Mouse (Mus musculus): Measurements from ENCODE around the gene Jagn1. TPM values are rescaled to one million over a fixed set of nuclear protein-coding genes. Genes with fewer than 3 reads are reported as not detected.

Gene Jagn1
- polyA plus RNA-seq, 1 experiment from 2014 or later: 14.3 TPM

- H3K36me3 ChIP-seq (ENCODE audit: inconsistent target): no peaks in the 10 kb centered on the region
- 95% methylated on average over 6 of the region's 6 CpGs for WGBS (ENCODE audit: missing documents)
- no peak overlapping the region for H3K27ac ChIP-seq
- H3K4me3 ChIP-seq (ENCODE audit: inconsistent target): no peak overlapping the region
- no peaks in the 10 kb centered on the region for H3K79me2 ChIP-seq (ENCODE audit: inconsistent target)
These were observed 31.3 kb downstream of the Jagn1 start for GRCm38 (mm10) chr6:113473715-113474114.

- Histone ChIP-seq H3K4me3 (ENCODE audit: inconsistent target) (no peak overlapping the region), H3K36me3 (ENCODE audit: inconsistent target) (no peaks in the 10 kb centered on the region), H3K27ac (no peak overlapping the region), H3K79me2 (ENCODE audit: inconsistent target) (no peaks in the 10 kb centered on the region)
- WGBS (ENCODE audit: missing documents): 70% methylated on average over 6 of the region's 7 CpGs
These were observed 35.0 kb downstream of the Jagn1 start for GRCm38 (mm10) chr6:113477353-113477752.

- Histone ChIP-seq H3K79me2 (ENCODE audit: inconsistent target) (no peaks in the 10 kb centered on the region; the same call in 1 of the 2 replicates), H3K4me3 (ENCODE audit: inconsistent target) (no peak overlapping the region), H3K27ac (no peak overlapping the region), H3K36me3 (ENCODE audit: inconsistent target) (no peaks in the 10 kb centered on the region)
- 96% methylated on average over 10 of the region's 10 CpGs for WGBS (ENCODE audit: missing documents)
These were observed 36.5 kb downstream of the Jagn1 start for GRCm38 (mm10) chr6:113478906-113479305.

GRCm38 (mm10) chr6:113480555-113481373 lies 38.4 kb downstream of the Jagn1 start:
- Histone ChIP-seq H3K27ac (no peak overlapping the region), H3K79me2 (ENCODE audit: inconsistent target) (no peaks in the 10 kb centered on the region; the same call in 1 of the 2 replicates), H3K36me3 (ENCODE audit: inconsistent target) (no peaks in the 10 kb centered on the region), H3K4me3 (ENCODE audit: inconsistent target) (no peak overlapping the region)
- 93% methylated on average over 18 of the region's 18 CpGs for WGBS (ENCODE audit: missing documents)

- 4% methylated on average over 61 of the region's 65 CpGs for WGBS (ENCODE audit: missing documents)
- peak overlapping the region; percentile 73 for H3K4me3 ChIP-seq (ENCODE audit: inconsistent target)
- peak overlapping the region; percentile 75 for H3K27ac ChIP-seq
- no peaks in the 10 kb centered on the region; the same call in 1 of the 2 replicates for H3K79me2 ChIP-seq (ENCODE audit: inconsistent target)
- no peaks in the 10 kb centered on the region for H3K36me3 ChIP-seq (ENCODE audit: inconsistent target)
These were observed 40.2 kb downstream of the Jagn1 start for GRCm38 (mm10) chr6:113482477-113483099.

GRCm38 (mm10) chr6:113483100-113483615 lies 40.8 kb downstream of the Jagn1 start, which contains the start of gene Creld1:
Creld1 (plus strand) TSS chr6:113483297.
- Histone ChIP-seq H3K27ac (peak within 1 kb of the TSS; percentile 75), H3K4me3 (ENCODE audit: inconsistent target) (peak within 1 kb of the TSS; percentile 73), H3K36me3 (ENCODE audit: inconsistent target) (no peaks in the 10 kb centered on the region), H3K79me2 (ENCODE audit: inconsistent target) (no peaks in the 10 kb centered on the region; the same call in 1 of the 2 replicates)
- under 1% methylated on average over 26 of the region's 26 CpGs for WGBS (ENCODE audit: missing documents)

GRCm38 (mm10) chr6:113483729-113484128 lies 41.4 kb downstream of the Jagn1 start:
- H3K4me3 ChIP-seq (ENCODE audit: inconsistent target): peak overlapping the region; percentile 73
- H3K36me3 ChIP-seq (ENCODE audit: inconsistent target): no peaks in the 10 kb centered on the region
- H3K79me2 ChIP-seq (ENCODE audit: inconsistent target): no peaks in the 10 kb centered on the region; the same call in 1 of the 2 replicates
- WGBS (ENCODE audit: missing documents): 22% methylated on average over 10 of the region's 10 CpGs
- peak overlapping the region; percentile 75 for H3K27ac ChIP-seq

GRCm38 (mm10) chr6:113487125-113487576 lies 44.8 kb downstream of the Jagn1 start:
- no peaks in the 10 kb centered on the region; the same call in 1 of the 2 replicates for H3K79me2 ChIP-seq (ENCODE audit: inconsistent target)
- no peak overlapping the region for H3K27ac ChIP-seq
- 23% methylated on average over 7 of the region's 7 CpGs for WGBS (ENCODE audit: missing documents)
- no peaks in the 10 kb centered on the region; the same call in 1 of the 2 replicates for H3K36me3 ChIP-seq (ENCODE audit: inconsistent target)
- H3K4me3 ChIP-seq (ENCODE audit: inconsistent target): no peak overlapping the region

GRCm38 (mm10) chr6:113489410-113489809 lies 47.0 kb downstream of the Jagn1 start:
- no peak overlapping the region for H3K27ac ChIP-seq
- 94% methylated on average over 14 of the region's 14 CpGs for WGBS (ENCODE audit: missing documents)
- no peaks in the 10 kb centered on the region for H3K79me2 ChIP-seq (ENCODE audit: inconsistent target)
- no peaks in the 10 kb centered on the region; the same call in 1 of the 2 replicates for H3K36me3 ChIP-seq (ENCODE audit: inconsistent target)
- no peak overlapping the region for H3K4me3 ChIP-seq (ENCODE audit: inconsistent target)

- Histone ChIP-seq H3K79me2 (ENCODE audit: inconsistent target) (no peaks in the 10 kb centered on the region), H3K4me3 (ENCODE audit: inconsistent target) (no peak overlapping the region), H3K36me3 (ENCODE audit: inconsistent target) (no peaks in the 10 kb centered on the region; the same call in 1 of the 2 replicates), H3K27ac (no peak overlapping the region)
- 93% methylated on average over 15 of the region's 24 CpGs for WGBS (ENCODE audit: missing documents)
These were observed 49.9 kb downstream of the Jagn1 start for GRCm38 (mm10) chr6:113492101-113492864.

GRCm38 (mm10) chr6:113494258-113494788 lies 52.0 kb downstream of the Jagn1 start:
- H3K27ac ChIP-seq: no peak overlapping the region
- no peaks in the 10 kb centered on the region; the same call in 1 of the 2 replicates for H3K36me3 ChIP-seq (ENCODE audit: inconsistent target)
- H3K4me3 ChIP-seq (ENCODE audit: inconsistent target): no peak overlapping the region
- H3K79me2 ChIP-seq (ENCODE audit: inconsistent target): no peaks in the 10 kb centered on the region
- WGBS (ENCODE audit: missing documents): 4% methylated on average over 54 of the region's 54 CpGs

- no peaks in the 10 kb centered on the region; the same call in 1 of the 2 replicates for H3K36me3 ChIP-seq (ENCODE audit: inconsistent target)
- H3K4me3 ChIP-seq (ENCODE audit: inconsistent target): no peak overlapping the region
- no peak overlapping the region for H3K27ac ChIP-seq
- 73% methylated on average over 27 of the region's 28 CpGs for WGBS (ENCODE audit: missing documents)
- H3K79me2 ChIP-seq (ENCODE audit: inconsistent target): no peaks in the 10 kb centered on the region
These were observed 52.8 kb downstream of the Jagn1 start for GRCm38 (mm10) chr6:113495071-113495675.

Data from macrophage (primary cell).